10 mouse cellular contexts compared by ENCODE assay signal in genomic region chr1:89688914-89689313, GRCm38 (mm10).
DNase-seq lines count a peak whose midpoint lies in the region; ATAC-seq and TF ChIP-seq lines count a peak whose summit lies in the region.
"Had no signal": no experiment of that assay in that cellular context is flagged by ENCODE, and none has a peak within 500 bp of the region (broad histone marks: within the 10 kb centered on the region; RNA-seq: fewer than 3 reads in every experiment).

No protein-coding gene starts in this region.

- no peak for TF ChIP-seq CTCF in heart, postnatal 0 days (IDR thresholded peaks at IDR 0.05; ENCODE audit: low read depth)

- peaks cover 20% of the 10 kb centered on the region; the same call in 1 of the 2 replicates for H3K36me3 ChIP-seq in heart, postnatal 0 days (replicated peaks; ENCODE audit: control insufficient read depth, insufficient read depth, low read length)
- peaks cover 4% of the 10 kb centered on the region; the same call in 1 of the 2 replicates for H3K36me3 ChIP-seq in midbrain, embryonic 15.5 days (replicated peaks)
- H3K36me3 ChIP-seq: lung, embryonic 15.5 days had no signal

- 73% methylated on average over 10 of the region's 10 CpGs for WGBS in heart, postnatal 0 days
- whole genome bisulfite sequencing in midbrain, embryonic 15.5 days, result 41% methylated on average over 10 of the region's 10 CpGs

- H3K27ac ChIP-seq in heart, postnatal 0 days (ENCODE audit: low read depth), result no peak overlapping the region
- no peak overlapping the region for H3K27ac ChIP-seq in midbrain, embryonic 15.5 days
- H3K27ac ChIP-seq: lung, embryonic 15.5 days had no signal

- no peak for TF ChIP-seq EP300 in heart, postnatal 0 days (IDR thresholded peaks at IDR 0.05; ENCODE audit: low read depth)

- H3K9ac ChIP-seq in heart, postnatal 0 days (replicated peaks; ENCODE audit: low read depth, low read length), result no peak overlapping the region
- H3K9ac ChIP-seq in midbrain, embryonic 15.5 days, result no peak overlapping the region
- H3K9ac ChIP-seq: lung, embryonic 15.5 days had no signal

- DNase-seq in heart, postnatal 0 days (ENCODE audit: low spot score), result no peak
- no peak for DNase-seq in heart, postnatal 10 days
- peak; percentile 43 for DNase-seq in NIH3T3 (ENCODE audit: low read depth)
- peak; percentile 63 for DNase-seq in embryo, embryonic 10.5 days (ENCODE audit: low spot score)
- no peak for DNase-seq in gastrocnemius, postnatal 14 days
- no peak for DNase-seq in heart, adult 11 months
- DNase-seq in left cerebral cortex, adult 8-10 months (ENCODE audit: low spot score in 2 of 2), result no peak
- DNase-seq: cerebellum, adult 9-10 months had no signal

- intact Hi-C loops in heart, postnatal 10 days (cut with DNase I), result no loop called here
- intact Hi-C loops in gastrocnemius, postnatal 14 days (cut with DNase I; ENCODE audit: low total_unique reads), result no loop called here

- 0 out of 2 replicates have a peak, but pooled peaks cover 11% of the 10 kb centered on the region for H3K4me1 ChIP-seq in heart, postnatal 0 days (ENCODE audit: control insufficient read depth, insufficient read depth)
- peaks cover 22% of the 10 kb centered on the region for H3K4me1 ChIP-seq in midbrain, embryonic 15.5 days

- no peak overlapping the region for H3K4me2 ChIP-seq in heart, postnatal 0 days (ENCODE audit: low read depth, low read length)
- H3K4me2 ChIP-seq in midbrain, embryonic 15.5 days, result no peak overlapping the region
- H3K4me2 ChIP-seq: lung, embryonic 15.5 days had no signal

- H3K27me3 ChIP-seq in heart, postnatal 0 days (ENCODE audit: control insufficient read depth, insufficient read depth, low read length), result no peaks in the 10 kb centered on the region
- H3K27me3 ChIP-seq in midbrain, embryonic 15.5 days (replicated peaks), result no peaks in the 10 kb centered on the region
- H3K27me3 ChIP-seq: lung, embryonic 15.5 days had no signal

- H3K9me3 ChIP-seq in heart, postnatal 0 days (replicated peaks; ENCODE audit: control insufficient read depth, low read length), result no peaks in the 10 kb centered on the region
- no peaks in the 10 kb centered on the region for H3K9me3 ChIP-seq in midbrain, embryonic 15.5 days
- H3K9me3 ChIP-seq: lung, embryonic 15.5 days had no signal

- H3K4me3 ChIP-seq in heart, postnatal 0 days (ENCODE audit: low read depth, low read length), result no peak overlapping the region
- no peak overlapping the region for H3K4me3 ChIP-seq in midbrain, embryonic 15.5 days
- H3K4me3 ChIP-seq: lung, embryonic 15.5 days had no signal

- peak; percentile 39; the same call in 1 of the 2 replicates for ATAC-seq in heart, postnatal 0 days (ENCODE audit: insufficient read depth, low read depth)
- ATAC-seq in midbrain, embryonic 15.5 days (replicated peaks), result peak; percentile 55; the same call in 1 of the 2 replicates

Comparison
In these comparisons a context has a peak if more than half of its experiments do, and no peak if none do; other contexts are left out.
1. DNase-seq: peak in NIH3T3 (single experiment) and embryo, embryonic 10.5 days (single experiment); none in heart, postnatal 0 days (single experiment), heart, postnatal 10 days (0 of 2), gastrocnemius, postnatal 14 days (single experiment), heart, adult 11 months (single experiment) and left cerebral cortex, adult 8-10 months (0 of 2).